Mouse (Mus musculus): ENCODE results near the gene 9630041A04Rik. TPM values are rescaled to one million over a fixed set of nuclear protein-coding genes. Genes with fewer than 3 reads are reported as not detected.

9630041A04Rik gene
- not detected in 2 replicates for polyA plus RNA-seq (2015; fragmentation: Nextera tagmentation; extraction: Ambion mirVana)

DNA sequence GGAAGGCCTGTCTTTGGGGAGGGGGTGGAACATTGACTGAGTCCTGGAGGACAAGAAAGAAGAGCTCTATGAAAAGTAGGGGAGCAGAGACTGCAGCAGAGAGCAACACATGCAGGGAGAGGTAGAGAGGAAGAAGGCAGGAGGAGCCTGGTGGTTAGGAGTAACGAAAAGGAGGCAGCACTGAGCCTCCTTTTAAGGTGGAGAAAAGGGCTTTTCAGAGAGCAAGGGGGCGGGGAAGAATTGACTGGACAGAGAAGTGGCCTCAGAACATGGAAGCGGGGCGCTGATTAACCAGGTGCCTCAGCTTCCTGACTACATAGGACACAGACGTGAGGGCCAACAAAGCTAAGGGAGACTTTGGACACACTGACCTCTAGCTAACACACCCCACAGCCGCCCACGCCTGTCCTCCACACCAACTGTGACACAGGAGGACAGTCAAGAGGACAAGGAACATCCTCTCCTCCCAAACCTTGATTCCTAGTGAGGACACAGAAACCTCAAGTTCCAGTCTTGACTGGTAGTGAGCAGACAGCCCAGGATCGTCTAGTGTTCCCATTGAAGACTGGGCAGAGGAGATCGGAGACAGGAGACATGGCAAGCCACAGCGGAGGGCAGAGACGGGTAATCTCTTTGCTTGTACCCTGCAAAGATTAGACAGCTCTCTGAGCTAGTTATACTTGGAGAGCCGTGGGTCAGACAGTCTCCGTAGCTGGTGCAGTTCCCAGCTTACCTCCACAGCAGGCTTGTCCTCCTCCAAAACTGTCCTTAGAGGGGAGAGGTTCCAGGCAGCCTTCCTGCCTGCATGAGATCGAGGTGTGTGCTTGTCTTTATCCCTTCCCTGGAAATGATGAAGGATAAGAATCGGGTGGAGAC is at the start of gene 9630041A04Rik:
Gene 9630041A04Rik (plus strand): TSS at position 246 of the 876 bp plus-strand sequence.
- Histone ChIP-seq H3K27ac (replicated peaks) (no peak within 1 kb of the TSS), H3K36me3 (no peaks in the 10 kb centered on the region), H3K4me2 (replicated peaks) (no peak within 1 kb of the TSS), H3K9me3 (replicated peaks) (no peaks in the 10 kb centered on the region), H3K27me3 (no peaks in the 10 kb centered on the region), H3K4me1 (0 out of 2 replicates have a peak, but pooled peaks cover 6% of the 10 kb centered on the region), H3K4me3 (replicated peaks) (no peak within 1 kb of the TSS), H3K9ac (no peak within 1 kb of the TSS)
- no peak for ATAC-seq (ENCODE audit: insufficient number of reproducible peaks, low FRiP score, low TSS enrichment, low read depth)
- 71% methylated on average over 15 of the region's 15 CpGs for WGBS

DNA sequence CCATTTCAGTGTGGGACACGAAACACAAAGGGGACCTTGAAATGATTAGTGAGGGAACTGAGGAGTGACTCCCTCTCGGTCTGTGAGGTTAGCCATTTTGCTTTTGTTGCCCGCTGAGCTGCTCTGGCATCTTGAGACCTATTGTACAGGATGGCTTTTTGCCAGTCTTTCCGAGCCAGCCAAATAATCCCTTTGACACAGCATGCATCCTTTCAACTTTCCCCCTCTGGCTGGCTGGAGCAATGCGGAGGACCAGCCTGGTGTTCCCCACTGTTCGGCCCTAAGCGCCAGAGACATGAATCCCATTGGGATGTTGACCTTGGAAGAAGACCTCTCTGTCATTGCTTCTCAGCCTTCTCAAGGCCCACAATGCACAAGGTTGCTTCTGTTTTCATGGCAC is 37.7 kb upstream of the 9630041A04Rik start:
- Histone ChIP-seq H3K36me3 (no peaks in the 10 kb centered on the region), H3K9me3 (replicated peaks) (no peaks in the 10 kb centered on the region)
- ATAC-seq (ENCODE audit: insufficient number of reproducible peaks, low FRiP score, low TSS enrichment, low read depth): no peak

DNA sequence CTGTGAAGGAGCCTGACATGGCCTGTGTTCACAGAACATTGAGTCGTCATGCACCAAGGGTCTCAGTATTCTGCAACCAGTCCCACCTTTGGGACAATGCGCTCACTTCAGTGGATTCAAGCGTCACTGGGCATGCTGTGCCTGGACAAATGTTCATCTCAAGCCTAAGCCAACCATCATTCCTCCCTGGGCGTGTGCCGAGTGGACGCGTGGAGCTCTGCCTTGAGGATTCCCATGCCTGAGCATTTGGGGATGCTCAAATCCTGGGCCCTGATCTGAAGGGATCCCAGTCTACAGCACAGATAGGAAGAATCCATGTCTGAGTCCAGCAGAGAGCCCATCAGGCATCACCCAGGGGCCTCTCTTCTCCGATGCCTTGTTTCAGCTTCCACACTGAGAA is 36.0 kb upstream of the 9630041A04Rik start:
- WGBS: 94% methylated on average over 8 of the region's 8 CpGs
- Histone ChIP-seq H3K4me3 (replicated peaks) (no peak overlapping the region), H3K4me2 (replicated peaks) (no peak overlapping the region), H3K9ac (no peak overlapping the region), H3K36me3 (no peaks in the 10 kb centered on the region), H3K27me3 (no peaks in the 10 kb centered on the region), H3K9me3 (replicated peaks) (no peaks in the 10 kb centered on the region), H3K4me1 (no peaks in the 10 kb centered on the region), H3K27ac (replicated peaks) (no peak overlapping the region)
- ATAC-seq (ENCODE audit: insufficient number of reproducible peaks, low FRiP score, low TSS enrichment, low read depth): no peak

More for the DNA sequence above, 37.7 kb upstream of the 9630041A04Rik start:
- H3K4me3 ChIP-seq (replicated peaks): no peak overlapping the region
- 74% methylated on average over 7 of the region's 7 CpGs for WGBS
- no peaks in the 10 kb centered on the region for H3K27me3 ChIP-seq
- H3K27ac ChIP-seq (replicated peaks): no peak overlapping the region
- H3K9ac ChIP-seq: no peak overlapping the region
- H3K4me2 ChIP-seq (replicated peaks): no peak overlapping the region
- no peaks in the 10 kb centered on the region for H3K4me1 ChIP-seq

DNA sequence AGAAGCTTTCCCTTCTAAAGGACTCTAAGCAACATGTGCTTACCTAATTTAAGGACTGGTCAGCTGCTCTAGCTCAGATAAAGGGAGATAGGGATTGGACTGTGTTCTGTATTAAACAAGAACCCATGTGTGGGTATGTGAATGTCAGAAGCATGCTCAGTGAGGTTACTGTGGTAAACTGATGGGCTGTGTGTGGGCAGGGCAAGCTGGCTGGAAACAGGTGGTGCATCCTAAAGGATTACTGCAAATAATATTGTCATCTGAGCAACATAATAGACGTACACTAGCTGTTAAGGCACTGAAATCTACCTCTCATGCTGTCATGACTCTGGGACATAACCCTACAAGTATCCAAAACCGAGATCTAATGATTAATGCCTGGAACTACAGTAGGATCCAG is 28.0 kb upstream of the 9630041A04Rik start:
- Histone ChIP-seq H3K27me3 (no peaks in the 10 kb centered on the region), H3K36me3 (no peaks in the 10 kb centered on the region), H3K9me3 (replicated peaks) (no peaks in the 10 kb centered on the region), H3K4me1 (no peaks in the 10 kb centered on the region), H3K9ac (no peak overlapping the region), H3K4me3 (replicated peaks) (no peak overlapping the region), H3K4me2 (replicated peaks) (no peak overlapping the region), H3K27ac (replicated peaks) (no peak overlapping the region)
- no peak for ATAC-seq (ENCODE audit: insufficient number of reproducible peaks, low FRiP score, low TSS enrichment, low read depth)
- 75% methylated on average over 2 of the region's 2 CpGs for WGBS

DNA sequence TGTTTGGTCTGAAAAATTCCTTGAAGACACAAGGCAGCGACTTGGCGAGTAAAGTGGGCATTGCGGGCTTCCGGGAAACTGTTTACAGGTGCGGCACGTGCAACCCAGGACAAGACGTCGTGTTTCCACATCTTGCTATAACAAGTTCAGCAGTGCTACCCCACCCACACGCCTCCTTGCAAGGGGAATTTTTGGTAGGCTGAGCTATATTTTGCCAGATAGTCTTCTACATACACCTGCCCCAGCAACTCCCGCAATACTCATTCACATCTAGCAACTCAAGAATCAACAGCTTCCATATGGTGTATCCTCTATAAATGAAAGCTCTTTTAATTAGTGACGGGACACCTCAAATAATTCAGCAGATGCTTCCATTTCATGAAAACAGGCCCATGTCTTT is 20.5 kb upstream of the 9630041A04Rik start:
- H3K27ac ChIP-seq (replicated peaks): no peak overlapping the region
- no peaks in the 10 kb centered on the region for H3K27me3 ChIP-seq
- H3K4me2 ChIP-seq (replicated peaks): no peak overlapping the region
- 76% methylated on average over 11 of the region's 11 CpGs for WGBS
- H3K9me3 ChIP-seq (replicated peaks): no peaks in the 10 kb centered on the region
- no peak overlapping the region for H3K4me3 ChIP-seq (replicated peaks)
- no peaks in the 10 kb centered on the region for H3K36me3 ChIP-seq
- no peak for ATAC-seq (ENCODE audit: insufficient number of reproducible peaks, low FRiP score, low TSS enrichment, low read depth)
- no peak overlapping the region for H3K9ac ChIP-seq
- no peaks in the 10 kb centered on the region for H3K4me1 ChIP-seq

DNA sequence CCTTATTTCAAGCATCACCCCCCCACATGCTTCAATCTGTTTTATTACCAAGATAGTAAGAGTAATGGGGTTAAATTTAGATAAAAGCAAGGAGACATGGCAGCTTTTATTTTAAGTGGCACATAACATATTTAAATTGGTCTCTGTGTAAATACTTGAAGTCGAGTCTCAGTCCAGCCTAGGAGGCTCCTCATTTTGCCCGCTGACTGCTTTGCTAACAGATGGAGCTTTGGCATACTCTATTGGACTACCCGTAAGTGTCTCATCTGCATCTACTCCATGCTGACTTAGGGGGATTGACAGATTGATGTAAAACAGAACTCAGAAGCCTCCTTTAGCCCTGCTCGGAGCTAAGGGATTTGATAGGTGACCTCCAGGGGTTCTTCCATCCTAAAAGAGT is 17.7 kb upstream of the 9630041A04Rik start:
- H3K27ac ChIP-seq (replicated peaks): no peak overlapping the region
- 75% methylated on average over 4 of the region's 4 CpGs for WGBS
- no peak overlapping the region for H3K9ac ChIP-seq
- no peaks in the 10 kb centered on the region for H3K36me3 ChIP-seq
- H3K27me3 ChIP-seq: no peaks in the 10 kb centered on the region
- no peak overlapping the region for H3K4me3 ChIP-seq (replicated peaks)
- H3K9me3 ChIP-seq (replicated peaks): no peaks in the 10 kb centered on the region
- no peak overlapping the region for H3K4me2 ChIP-seq (replicated peaks)
- ATAC-seq (ENCODE audit: insufficient number of reproducible peaks, low FRiP score, low TSS enrichment, low read depth): no peak
- H3K4me1 ChIP-seq: no peaks in the 10 kb centered on the region

DNA sequence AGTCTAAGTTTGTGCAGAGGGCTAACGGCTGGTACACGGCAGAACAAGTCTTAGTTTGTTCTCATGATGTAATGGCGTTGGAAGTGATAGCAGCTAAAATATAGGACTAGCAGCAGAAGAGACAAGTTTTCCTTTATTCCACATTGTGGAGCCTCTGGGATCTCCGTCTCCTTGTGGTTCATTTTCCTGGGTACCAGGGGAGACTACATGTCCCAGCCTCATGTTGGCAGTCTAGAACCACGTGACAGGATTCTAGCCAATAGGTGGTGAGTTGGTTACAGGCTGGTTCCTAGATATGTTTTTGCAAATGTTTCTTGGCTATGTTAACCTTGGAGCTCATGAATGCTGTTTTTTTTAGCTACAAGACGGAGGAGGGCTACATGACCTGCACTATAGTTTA is 15.9 kb upstream of the 9630041A04Rik start:
- no peak overlapping the region for H3K9ac ChIP-seq
- no peaks in the 10 kb centered on the region for H3K4me1 ChIP-seq
- H3K27ac ChIP-seq (replicated peaks): no peak overlapping the region
- no peak overlapping the region for H3K4me2 ChIP-seq (replicated peaks)
- no peak overlapping the region for H3K4me3 ChIP-seq (replicated peaks)
- ATAC-seq (ENCODE audit: insufficient number of reproducible peaks, low FRiP score, low TSS enrichment, low read depth): no peak
- WGBS: 71% methylated on average over 6 of the region's 6 CpGs
- no peaks in the 10 kb centered on the region for H3K9me3 ChIP-seq (replicated peaks)
- no peaks in the 10 kb centered on the region for H3K36me3 ChIP-seq
- H3K27me3 ChIP-seq: no peaks in the 10 kb centered on the region

DNA sequence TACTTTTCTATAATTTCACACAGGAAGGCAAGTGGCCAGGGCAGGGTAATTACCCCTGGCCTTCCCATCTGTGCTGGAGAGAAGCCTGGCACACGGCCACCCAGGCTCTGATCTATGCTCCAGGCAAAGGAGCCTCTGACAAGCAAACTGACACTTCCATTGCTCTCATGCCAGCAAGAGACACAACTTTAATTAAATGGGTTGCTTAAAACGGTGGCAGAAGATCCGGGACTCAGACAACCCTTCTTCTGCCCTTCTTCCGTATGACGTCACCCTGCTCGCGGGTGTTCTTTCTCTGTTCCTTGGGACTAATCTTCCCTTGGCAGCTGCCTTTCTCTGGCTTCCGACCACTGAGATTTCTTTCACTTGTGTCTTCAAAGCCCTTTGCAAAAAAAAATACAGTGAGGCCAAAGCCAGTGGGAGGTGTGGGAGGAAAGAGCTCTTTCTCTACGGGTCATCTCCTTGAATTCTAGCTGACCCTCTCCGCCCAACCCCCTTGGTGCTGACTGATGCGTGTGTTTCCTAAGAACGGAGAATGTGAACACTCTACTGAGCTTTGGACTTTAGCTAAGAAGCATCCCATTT is 932 bp downstream of the 9630041A04Rik start:
- ATAC-seq (ENCODE audit: insufficient number of reproducible peaks, low FRiP score, low TSS enrichment, low read depth): no peak
- H3K4me1 ChIP-seq: 0 out of 2 replicates have a peak, but pooled peaks cover 6% of the 10 kb centered on the region
- H3K9ac ChIP-seq: no peak overlapping the region
- H3K36me3 ChIP-seq: no peaks in the 10 kb centered on the region
- H3K4me2 ChIP-seq (replicated peaks): no peak overlapping the region
- no peak overlapping the region for H3K4me3 ChIP-seq (replicated peaks)
- no peaks in the 10 kb centered on the region for H3K27me3 ChIP-seq
- WGBS: 50% methylated on average over 12 of the region's 12 CpGs
- no peak overlapping the region for H3K27ac ChIP-seq (replicated peaks)
- H3K9me3 ChIP-seq (replicated peaks): no peaks in the 10 kb centered on the region

DNA sequence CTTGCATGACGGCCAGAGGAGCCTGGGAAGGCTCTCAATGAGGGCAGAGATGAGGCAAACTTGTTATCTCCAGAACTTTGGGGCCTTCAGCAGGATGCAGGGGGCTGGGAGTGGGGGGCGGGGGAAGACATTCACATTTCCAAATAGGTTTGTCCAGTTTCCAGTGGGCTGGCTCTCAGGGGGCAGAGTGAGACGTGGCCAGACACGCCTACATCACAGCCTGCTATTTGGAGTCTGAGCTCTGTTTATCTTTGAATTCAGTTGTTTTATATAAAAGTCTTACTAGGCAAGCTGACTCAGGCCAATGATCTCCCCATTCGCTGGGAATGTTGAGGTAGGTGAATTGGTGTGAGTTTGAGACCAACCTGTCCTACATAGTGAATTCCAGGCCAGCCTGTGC is 1.5 kb downstream of the 9630041A04Rik start:
- no peak for ATAC-seq (ENCODE audit: insufficient number of reproducible peaks, low FRiP score, low TSS enrichment, low read depth)
- Histone ChIP-seq H3K4me3 (replicated peaks) (no peak overlapping the region), H3K36me3 (no peaks in the 10 kb centered on the region), H3K4me2 (replicated peaks) (no peak overlapping the region), H3K27ac (replicated peaks) (no peak overlapping the region), H3K9me3 (replicated peaks) (no peaks in the 10 kb centered on the region), H3K27me3 (no peaks in the 10 kb centered on the region), H3K4me1 (0 out of 2 replicates have a peak, but pooled peaks cover 6% of the 10 kb centered on the region), H3K9ac (no peak overlapping the region)
- WGBS: 62% methylated on average over 5 of the region's 5 CpGs

DNA sequence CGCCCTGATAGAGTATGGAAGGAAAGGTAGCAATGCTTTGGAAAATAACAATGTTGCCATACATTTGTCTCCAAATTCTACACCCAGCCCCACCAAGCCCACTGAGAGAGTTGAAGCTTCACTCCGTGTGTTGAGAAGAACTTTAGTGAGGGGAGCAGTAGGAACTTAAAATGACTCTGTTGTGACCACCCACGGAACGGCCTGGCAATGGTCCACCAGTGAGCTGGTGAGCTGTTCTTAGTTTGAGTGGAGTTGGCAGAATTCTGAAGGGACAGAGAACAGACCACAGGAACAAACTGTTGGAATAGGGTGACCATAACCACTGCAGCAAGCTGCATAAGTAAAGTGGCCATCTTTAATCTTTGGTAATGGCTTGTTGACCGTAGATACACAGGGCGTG is 7.0 kb downstream of the 9630041A04Rik start:
- H3K4me3 ChIP-seq (replicated peaks): no peak overlapping the region

DNA sequence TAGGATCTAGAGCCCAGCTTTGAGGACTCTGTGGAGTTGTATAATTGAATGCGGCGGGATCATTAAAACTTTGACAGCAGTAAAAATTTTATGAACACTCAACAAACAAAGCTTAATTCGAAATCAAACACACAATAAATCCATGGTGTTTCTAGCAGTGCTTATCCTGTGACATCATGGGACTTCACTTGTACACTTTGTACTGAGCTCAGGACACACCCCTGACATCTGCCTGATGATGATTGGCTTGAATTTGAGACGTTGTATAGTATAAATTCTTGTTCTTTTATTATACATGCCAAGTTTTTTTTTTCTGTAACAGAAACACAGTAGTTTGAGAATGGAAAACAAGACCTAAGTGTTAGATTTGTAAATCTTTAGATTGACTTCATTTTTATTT is 8.4 kb downstream of the 9630041A04Rik start:
- Histone ChIP-seq H3K27ac (replicated peaks) (no peak overlapping the region), H3K9me3 (replicated peaks) (no peaks in the 10 kb centered on the region), H3K36me3 (no peaks in the 10 kb centered on the region), H3K4me3 (replicated peaks) (no peak overlapping the region), H3K9ac (no peak overlapping the region), H3K27me3 (no peaks in the 10 kb centered on the region), H3K4me2 (replicated peaks) (no peak overlapping the region), H3K4me1 (no peaks in the 10 kb centered on the region)
- ATAC-seq (ENCODE audit: insufficient number of reproducible peaks, low FRiP score, low TSS enrichment, low read depth): no peak
- WGBS: 73% methylated on average over 4 of the region's 4 CpGs

More for the DNA sequence above, 7.0 kb downstream of the 9630041A04Rik start:
- 90% methylated on average over 6 of the region's 6 CpGs for WGBS
- no peak overlapping the region for H3K4me2 ChIP-seq (replicated peaks)
- no peaks in the 10 kb centered on the region for H3K4me1 ChIP-seq
- H3K9me3 ChIP-seq (replicated peaks): no peaks in the 10 kb centered on the region
- no peaks in the 10 kb centered on the region for H3K36me3 ChIP-seq
- H3K9ac ChIP-seq: no peak overlapping the region
- H3K27me3 ChIP-seq: no peaks in the 10 kb centered on the region
- H3K27ac ChIP-seq (replicated peaks): no peak overlapping the region
- ATAC-seq (ENCODE audit: insufficient number of reproducible peaks, low FRiP score, low TSS enrichment, low read depth): no peak

All from embryonic facial prominence, embryonic 15.5 days (tissue).